Mouse (Mus musculus): ENCODE results near the gene Pcca. TPM values are rescaled to one million over a fixed set of nuclear protein-coding genes. Genes with fewer than 3 reads are reported as not detected.

Pcca gene
- polyA plus RNA-seq, 1 experiment from 2014 or later = 14.8 TPM

Other genes starting within 250 kb of the Pcca start
- gene Gm5089, start 83.2 kb upstream of the Pcca start, polyA plus RNA-seq (2015; fragmentation: Nextera tagmentation; extraction: Ambion mirVana) = 0.14 TPM in 2 replicates
- gene Zic5, start 68.6 kb upstream of the Pcca start, polyA plus RNA-seq (2015; fragmentation: Nextera tagmentation; extraction: Ambion mirVana) = 0.46 and 0.52 TPM in 2 replicates
- 0.45 and 0.60 TPM in 2 replicates for gene Zic2, start 58.9 kb upstream of the Pcca start, polyA plus RNA-seq (2015; fragmentation: Nextera tagmentation; extraction: Ambion mirVana)
- not detected in 2 replicates for gene Gm10837, start 43.7 kb upstream of the Pcca start, polyA plus RNA-seq (2015; fragmentation: Nextera tagmentation; extraction: Ambion mirVana)

Data from limb, embryonic 15.5 days (tissue).